Mouse (Mus musculus) heart, postnatal 0 days (tissue): ENCODE data around the gene Hif3a. TPM values are rescaled to one million over a fixed set of nuclear protein-coding genes. Genes with fewer than 3 reads are reported as not detected.

Experiments used
- ATAC-seq: fragments of 200-750 bp; cut with Nextera tagmentation; 2 replicates; pipeline ENCODE4 v1.8.0; 2017; ENCODE audit warnings: low read depth, moderate number of reproducible peaks, moderate library complexity; ENCODE audit not compliant: insufficient read depth
- DNase-seq: peaks from one replicate; pipeline ENCODE4 v3.0.0-alpha.2; 2016; ENCODE audit warnings: low spot score
- H3K27ac ChIP-seq: fragments of 300-500 bp; sonication (generic); 2 replicates; pipeline ENCODE4 v1.5.1; 2014; ENCODE audit warnings: low read depth, mild to moderate bottlenecking
- H3K27me3 ChIP-seq: fragments of 300-500 bp; sonication (generic); 2 replicates; pipeline ENCODE4 v1.6.1; 2014; ENCODE audit warnings: low read length, mixed read lengths; ENCODE audit not compliant: control insufficient read depth, insufficient read depth
- H3K36me3 ChIP-seq: fragments of 300-500 bp; sonication (generic); replicated peaks from 2 replicates; pipeline ENCODE4 v1.6.1; 2014; ENCODE audit warnings: low read length, mixed read lengths; ENCODE audit not compliant: control insufficient read depth, insufficient read depth
- H3K4me1 ChIP-seq: fragments of 300-500 bp; sonication (generic); 2 replicates; pipeline ENCODE4 v1.6.1; 2014; ENCODE audit warnings: antibody characterized with exemption; ENCODE audit not compliant: control insufficient read depth, insufficient read depth
- H3K4me2 ChIP-seq: fragments of 300-500 bp; sonication (generic); 2 replicates; pipeline ENCODE4 v1.6.1; 2014; ENCODE audit warnings: low read depth, mild to moderate bottlenecking, low read length, moderate library complexity
- H3K4me3 ChIP-seq: fragments of 300-500 bp; sonication (generic); 2 replicates; pipeline ENCODE4 v1.5.1; 2014; ENCODE audit warnings: low read depth, low read length
- H3K9ac ChIP-seq: fragments of 300-500 bp; sonication (generic); replicated peaks from 2 replicates; pipeline ENCODE4 v1.6.1; 2014; ENCODE audit warnings: low read depth, low read length, mixed read lengths
- H3K9me3 ChIP-seq: fragments of 300-500 bp; sonication (generic); replicated peaks from 2 replicates; pipeline ENCODE4 v1.6.1; 2016; ENCODE audit warnings: low read length; ENCODE audit not compliant: control insufficient read depth
- CTCF ChIP-seq: IDR thresholded peaks from 2 replicates; pipeline ENCODE4 v1.5.1; 2016; ENCODE audit warnings: antibody characterized with exemption, control low read depth, low read depth
- EP300 ChIP-seq: IDR thresholded peaks from 2 replicates; pipeline ENCODE4 v1.6.1; 2016; ENCODE audit warnings: antibody characterized with exemption, low read depth
- WGBS: fragments of 180-500 bp; shearing (Covaris S2); extraction: QIAGEN DNeasy Blood & Tissue Kit; methylation state at CpG from one replicate; pipeline ENCODE4 v1.1.7; 2014; 5-methylcytosine and 5-hydroxymethylcytosine counted together
- polyA plus RNA-seq: library from polyadenylated mRNA; unstranded; fragments of >200 nt; fragmentation: Nextera tagmentation; extraction: Ambion mirVana; gene quantifications from 2 replicates; pipeline ENCODE4 v1.2.1, GENCODE M21; 2015
- total RNA-seq: library from RNA; depleted of rRNA; stranded (reverse); fragments of >200 nt; gene quantifications from 2 replicates; pipeline ENCODE4 v1.2.3, GENCODE M21; 2014; ENCODE audit warnings: low replicate concordance

The Hif3a gene
- total and polyA plus RNA-seq, 2 experiments from 2014 or later, result 4.2 to 35.5 TPM

GRCm38 (mm10) chr7:17003230-17003960 is 58.8 kb downstream of the Hif3a start:
- Histone ChIP-seq H3K27ac (peak overlapping the region; percentile 62), H3K27me3 (no peaks in the 10 kb centered on the region), H3K4me3 (no peak overlapping the region), H3K4me1 (peaks cover 22% of the 10 kb centered on the region), H3K9me3 (no peaks in the 10 kb centered on the region), H3K9ac (peak overlapping the region; percentile 34; the same call in 1 of the 2 replicates), H3K36me3 (peaks cover 70% of the 10 kb centered on the region), H3K4me2 (no peak overlapping the region)
- DNase-seq (no peak), ATAC-seq (no peak)
- no peak for TF ChIP-seq CTCF
- TF ChIP-seq EP300, result no peak
- 60% methylated on average over 7 of the region's 7 CpGs for WGBS

GRCm38 (mm10) chr7:17002375-17003195 is 59.6 kb downstream of the Hif3a start:
- peak; percentile 90 for DNase-seq
- Histone ChIP-seq H3K9me3 (no peaks in the 10 kb centered on the region), H3K4me2 (no peak overlapping the region), H3K27ac (peak overlapping the region; percentile 62), H3K27me3 (no peaks in the 10 kb centered on the region), H3K36me3 (peaks cover 73% of the 10 kb centered on the region), H3K9ac (no peak overlapping the region), H3K4me1 (peaks cover 22% of the 10 kb centered on the region), H3K4me3 (no peak overlapping the region)
- peak; percentile 72 for ATAC-seq
- TF ChIP-seq CTCF (peak; percentile 90), EP300 (no peak)
- WGBS, result 11% methylated on average over 7 of the region's 7 CpGs

- ATAC-seq (peak; percentile 10; the same call in 1 of the 2 replicates), DNase-seq (no peak)
- WGBS, result 22% methylated on average over 4 of the region's 4 CpGs
- H3K27me3 ChIP-seq, result no peaks in the 10 kb centered on the region
- H3K4me1 ChIP-seq, result peaks cover 40% of the 10 kb centered on the region
- TF ChIP-seq CTCF, result peak; percentile 96
- TF ChIP-seq EP300, result no peak
- no peak overlapping the region for H3K4me2 ChIP-seq
- H3K36me3 ChIP-seq, result peaks cover 49% of the 10 kb centered on the region
- no peak overlapping the region for H3K9ac ChIP-seq
- no peaks in the 10 kb centered on the region for H3K9me3 ChIP-seq
- no peak overlapping the region for H3K4me3 ChIP-seq
- H3K27ac ChIP-seq, result 0 out of 2 replicates have a peak overlapping the region, but pooled peaks have one; percentile 40
Measured at GRCm38 (mm10) chr7:16999650-17000049, 62.6 kb downstream of the Hif3a start.

GRCm38 (mm10) chr7:16999233-16999632 is 63.0 kb downstream of the Hif3a start:
- 38% methylated on average over 4 of the region's 4 CpGs for WGBS
- peaks cover 44% of the 10 kb centered on the region for H3K4me1 ChIP-seq
- no peak for DNase-seq
- no peak overlapping the region for H3K4me3 ChIP-seq
- no peak overlapping the region for H3K9ac ChIP-seq
- no peaks in the 10 kb centered on the region for H3K9me3 ChIP-seq
- no peak overlapping the region for H3K4me2 ChIP-seq
- no peak for TF ChIP-seq CTCF
- TF ChIP-seq EP300, result no peak
- H3K27me3 ChIP-seq, result no peaks in the 10 kb centered on the region
- no peak for ATAC-seq
- 0 out of 2 replicates have a peak overlapping the region, but pooled peaks have one; percentile 40 for H3K27ac ChIP-seq
- peaks cover 45% of the 10 kb centered on the region for H3K36me3 ChIP-seq

GRCm38 (mm10) chr7:16995345-16995744 is 66.9 kb downstream of the Hif3a start:
- WGBS, result 53% methylated on average over 4 of the region's 4 CpGs

More at GRCm38 (mm10) chr7:16995345-16995744, 66.9 kb downstream of the Hif3a start:
- Histone ChIP-seq H3K4me1 (peaks cover 46% of the 10 kb centered on the region), H3K27me3 (no peaks in the 10 kb centered on the region), H3K27ac (no peak overlapping the region), H3K36me3 (peaks cover 24% of the 10 kb centered on the region), H3K9me3 (no peaks in the 10 kb centered on the region), H3K9ac (peak overlapping the region; percentile 79), H3K4me3 (peak overlapping the region; percentile 71), H3K4me2 (peak overlapping the region; percentile 95)
- no peak for ATAC-seq
- DNase-seq, result no peak
- no peak for TF ChIP-seq CTCF
- TF ChIP-seq EP300, result no peak
